Mouse (Mus musculus): ENCODE data around the gene Pla2g4c. TPM values are rescaled to one million over a fixed set of nuclear protein-coding genes. Genes with fewer than 3 reads are reported as not detected.

The Pla2g4c gene
- polyA plus RNA-seq, 1 experiment from 2014 or later = 1.1 TPM

Other genes starting within 250 kb of the Pla2g4c start
- not detected in 2 replicates for gene Vmn1r85, start 229.5 kb upstream of the Pla2g4c start, polyA plus RNA-seq (2015; fragmentation: Nextera tagmentation; extraction: Ambion mirVana)
- gene Vmn1r86, start 204.7 kb upstream of the Pla2g4c start, polyA plus RNA-seq (2015; fragmentation: Nextera tagmentation; extraction: Ambion mirVana) = not detected in 2 replicates
- not detected in 2 replicates for gene Vmn1r87, start 184.5 kb upstream of the Pla2g4c start, polyA plus RNA-seq (2015; fragmentation: Nextera tagmentation; extraction: Ambion mirVana)
- not detected in 2 replicates for gene Vmn1r88, start 165.1 kb upstream of the Pla2g4c start, polyA plus RNA-seq (2015; fragmentation: Nextera tagmentation; extraction: Ambion mirVana)
- not detected in 2 replicates for gene Vmn1r89, start 111.6 kb upstream of the Pla2g4c start, polyA plus RNA-seq (2015; fragmentation: Nextera tagmentation; extraction: Ambion mirVana)
- gene Lig1, start 47.4 kb upstream of the Pla2g4c start, polyA plus RNA-seq (2015; fragmentation: Nextera tagmentation; extraction: Ambion mirVana) = 109 and 110 TPM in 2 replicates
- 8.8 and 13.0 TPM in 2 replicates for gene Zswim9, start 45.9 kb upstream of the Pla2g4c start, polyA plus RNA-seq (2015; fragmentation: Nextera tagmentation; extraction: Ambion mirVana)
- gene Cabp5, start 73.5 kb downstream of the Pla2g4c start, polyA plus RNA-seq (2015; fragmentation: Nextera tagmentation; extraction: Ambion mirVana) = not detected in 2 replicates
- not detected in 2 replicates for gene Bsph1, start 126.2 kb downstream of the Pla2g4c start, polyA plus RNA-seq (2015; fragmentation: Nextera tagmentation; extraction: Ambion mirVana)
- not detected in 2 replicates for gene Bsph2, start 246.4 kb downstream of the Pla2g4c start, polyA plus RNA-seq (2015; fragmentation: Nextera tagmentation; extraction: Ambion mirVana)

Measured in kidney, embryonic 15.5 days (tissue).